Mouse (Mus musculus) liver, postnatal 0 days (tissue): ENCODE measurements at regions not wholly inside any gene's neighbourhood (a gene's known extent, or its start where the extent isn't known, plus 50 kb on each side); places are given as distances from the start of the nearest gene placed in this dataset.
"Not testable (repeated sequence)": the region's sequence is repeated elsewhere in the genome, so short reads cannot be mapped to it uniquely, and the experiment has no call there.

Experiments
- ATAC-seq: fragments of 200-750 bp; cut with Nextera tagmentation; 2 replicates; pipeline ENCODE4 v1.8.0; 2017; ENCODE audit warnings: mild to moderate bottlenecking, moderate library complexity
- DNase-seq: peaks from one replicate; pipeline ENCODE4 v3.0.0-alpha.2; 2016
- H3K27ac ChIP-seq: fragments of 300-500 bp; sonication (generic); 2 replicates; pipeline ENCODE4 v1.5.1; 2014; ENCODE audit warnings: antibody characterized with exemption, moderate library complexity, mild to moderate bottlenecking, low read depth
- H3K27me3 ChIP-seq: fragments of 300-500 bp; sonication (generic); 2 replicates; pipeline ENCODE4 v1.6.1; 2014; ENCODE audit warnings: low read length, control low read depth, mixed read lengths; ENCODE audit not compliant: insufficient read depth
- H3K36me3 ChIP-seq: fragments of 300-500 bp; sonication (generic); replicated peaks from 2 replicates; pipeline ENCODE4 v1.6.1; 2014; ENCODE audit warnings: mild to moderate bottlenecking, control low read depth, low read length, moderate library complexity, mixed read lengths; ENCODE audit not compliant: insufficient read depth
- H3K4me1 ChIP-seq: fragments of 300-500 bp; sonication (generic); 2 replicates; pipeline ENCODE4 v1.6.1; 2014; ENCODE audit warnings: antibody characterized with exemption, mild to moderate bottlenecking, control low read depth; ENCODE audit not compliant: insufficient read depth
- H3K4me2 ChIP-seq: fragments of 300-500 bp; sonication (generic); 2 replicates; pipeline ENCODE4 v1.6.1; 2014; ENCODE audit warnings: low read depth, mild to moderate bottlenecking, low read length, moderate library complexity, mixed read lengths
- H3K4me3 ChIP-seq: fragments of 300-500 bp; sonication (generic); 2 replicates; pipeline ENCODE4 v1.5.1; 2014; ENCODE audit warnings: low read depth, low read length
- H3K9ac ChIP-seq: fragments of 300-500 bp; sonication (generic); replicated peaks from 2 replicates; pipeline ENCODE4 v1.6.1; 2014; ENCODE audit warnings: mild to moderate bottlenecking, moderate library complexity
- H3K9me3 ChIP-seq: fragments of 300-500 bp; sonication (generic); 2 replicates; pipeline ENCODE4 v1.6.1; 2016; ENCODE audit warnings: mild to moderate bottlenecking, control low read depth, low read length, mixed read lengths
- CTCF ChIP-seq: sonication (generic); IDR thresholded peaks from 2 replicates; pipeline ENCODE4 v1.5.1; 2016; ENCODE audit warnings: antibody characterized with exemption, low read depth
- EP300 ChIP-seq: IDR thresholded peaks from 2 replicates; pipeline ENCODE4 v1.6.1; 2016; ENCODE audit warnings: antibody characterized with exemption, low read depth, mild to moderate bottlenecking
- WGBS: fragments of 180-500 bp; shearing (Covaris S2); extraction: QIAGEN DNeasy Blood & Tissue Kit; methylation state at CpG from one replicate; pipeline ENCODE4 v1.1.7; 2014; ENCODE audit not compliant: insufficient replicate concordance; 5-methylcytosine and 5-hydroxymethylcytosine counted together

DNA sequence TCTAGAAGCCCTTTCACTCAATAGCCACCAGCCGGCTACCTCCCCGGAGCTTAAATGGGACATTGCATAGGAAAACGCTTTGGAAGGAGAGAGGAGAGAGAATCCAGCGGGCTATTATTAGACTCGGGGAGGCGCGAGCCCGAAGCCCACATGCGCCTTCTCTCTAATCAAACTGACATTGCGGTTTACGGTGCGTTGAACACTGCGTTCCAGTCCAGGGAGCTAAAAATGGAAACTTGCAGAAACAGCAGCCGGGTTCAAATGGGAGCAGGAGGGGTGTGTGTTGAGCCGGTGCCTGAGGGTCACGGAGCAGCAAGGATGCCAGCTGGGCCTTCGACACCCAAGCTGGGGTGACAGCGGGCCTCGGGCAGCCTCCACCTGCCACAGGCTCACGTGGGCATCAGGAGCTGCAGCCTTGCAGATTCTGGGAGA lies 115.1 kb downstream of the Suds3 start:
- no peak overlapping the region for H3K4me2 ChIP-seq
- no peak for ATAC-seq
- no peaks in the 10 kb centered on the region for H3K36me3 ChIP-seq
- TF ChIP-seq CTCF: no peak
- no peak for TF ChIP-seq EP300
- no peaks in the 10 kb centered on the region for H3K9me3 ChIP-seq
- no peak overlapping the region for H3K9ac ChIP-seq
- DNase-seq: no peak
- H3K27ac ChIP-seq: no peak overlapping the region
- H3K27me3 ChIP-seq: no peaks in the 10 kb centered on the region
- no peaks in the 10 kb centered on the region for H3K4me1 ChIP-seq
- WGBS: 79% methylated on average over 20 of the region's 20 CpGs
- H3K4me3 ChIP-seq: no peak overlapping the region

DNA sequence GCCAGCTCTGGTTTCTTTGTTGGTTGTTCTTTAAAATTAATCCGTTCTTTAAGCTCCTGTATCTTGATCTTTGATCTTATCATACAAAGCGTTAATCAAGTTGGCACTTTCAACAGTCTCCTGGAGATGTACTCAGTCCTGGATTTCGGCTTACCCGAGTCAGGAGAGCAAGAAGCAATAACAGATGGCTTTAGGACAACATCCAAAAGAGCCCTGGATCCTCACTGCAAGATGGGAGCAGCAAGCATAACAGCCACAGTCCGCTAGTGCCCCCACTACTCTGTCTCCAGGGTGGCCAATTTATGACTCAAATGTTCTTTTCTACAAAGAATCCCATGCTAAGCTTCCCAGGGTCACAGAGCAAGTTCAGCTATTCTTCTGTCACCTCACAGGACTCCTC lies 121.4 kb downstream of the Suds3 start:
- TF ChIP-seq EP300 (no peak), CTCF (no peak)
- WGBS: 64% methylated on average over 5 of the region's 5 CpGs

DNA sequence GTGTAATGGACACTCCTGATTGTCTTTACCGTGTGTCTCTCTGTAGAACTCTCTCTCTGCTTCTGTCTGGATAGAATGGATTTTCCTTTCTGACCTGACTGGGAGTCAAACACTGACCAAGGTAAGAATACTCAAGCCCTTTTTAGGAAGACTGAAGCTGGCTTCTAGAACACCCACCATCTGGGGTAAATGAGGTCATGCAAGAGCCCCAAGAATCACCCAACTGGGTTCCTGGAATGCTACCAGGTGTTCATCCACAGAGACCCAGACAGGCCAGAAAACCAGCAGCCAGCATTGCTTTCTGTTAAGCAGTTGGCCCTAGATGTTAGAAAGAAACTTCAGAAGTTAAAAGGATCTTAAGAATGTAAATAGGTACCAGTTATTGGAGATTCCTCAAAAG lies 122.2 kb downstream of the Suds3 start:
- Histone ChIP-seq H3K4me1 (no peaks in the 10 kb centered on the region), H3K4me2 (no peak overlapping the region), H3K4me3 (no peak overlapping the region), H3K27ac (no peak overlapping the region), H3K27me3 (no peaks in the 10 kb centered on the region), H3K9me3 (no peaks in the 10 kb centered on the region), H3K9ac (no peak overlapping the region), H3K36me3 (no peaks in the 10 kb centered on the region)
- ATAC-seq (no peak), DNase-seq (no peak)
- 82% methylated on average over 1 of the region's 1 CpGs for WGBS
- TF ChIP-seq EP300: no peak
- no peak for TF ChIP-seq CTCF

More for the DNA sequence above, 121.4 kb downstream of the Suds3 start:
- Histone ChIP-seq H3K9ac (no peak overlapping the region), H3K36me3 (no peaks in the 10 kb centered on the region), H3K4me1 (no peaks in the 10 kb centered on the region), H3K4me3 (no peak overlapping the region), H3K4me2 (no peak overlapping the region), H3K27ac (no peak overlapping the region), H3K27me3 (no peaks in the 10 kb centered on the region), H3K9me3 (no peaks in the 10 kb centered on the region)
- DNase-seq (no peak), ATAC-seq (no peak)

DNA sequence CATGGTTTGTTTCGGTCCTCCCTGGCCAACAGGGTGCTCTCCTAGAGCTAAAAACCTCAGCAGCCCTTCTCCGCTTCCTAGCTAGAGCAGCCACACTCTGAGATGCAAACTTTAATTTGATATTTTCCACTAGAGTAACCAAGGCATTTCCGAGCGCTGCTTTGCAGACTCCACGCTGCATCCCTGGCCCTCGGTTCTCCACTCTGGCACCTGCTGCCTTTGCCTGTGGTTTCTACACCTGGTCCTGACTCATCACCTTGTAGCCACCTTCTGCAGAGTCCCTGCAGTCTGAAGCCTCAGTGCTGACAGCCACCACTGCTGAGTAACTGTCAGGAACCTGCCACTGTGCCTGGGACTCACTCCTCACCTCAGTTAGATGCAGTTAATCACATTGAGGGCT lies 124.5 kb downstream of the Suds3 start:
- Histone ChIP-seq H3K27ac (no peak overlapping the region), H3K27me3 (no peaks in the 10 kb centered on the region), H3K4me3 (no peak overlapping the region), H3K9ac (no peak overlapping the region), H3K4me1 (no peaks in the 10 kb centered on the region), H3K36me3 (no peaks in the 10 kb centered on the region), H3K4me2 (no peak overlapping the region), H3K9me3 (no peaks in the 10 kb centered on the region; the same call in 1 of the 2 replicates)
- ATAC-seq: no peak
- 80% methylated on average over 6 of the region's 6 CpGs for WGBS
- DNase-seq: no peak
- no peak for TF ChIP-seq CTCF
- no peak for TF ChIP-seq EP300

DNA sequence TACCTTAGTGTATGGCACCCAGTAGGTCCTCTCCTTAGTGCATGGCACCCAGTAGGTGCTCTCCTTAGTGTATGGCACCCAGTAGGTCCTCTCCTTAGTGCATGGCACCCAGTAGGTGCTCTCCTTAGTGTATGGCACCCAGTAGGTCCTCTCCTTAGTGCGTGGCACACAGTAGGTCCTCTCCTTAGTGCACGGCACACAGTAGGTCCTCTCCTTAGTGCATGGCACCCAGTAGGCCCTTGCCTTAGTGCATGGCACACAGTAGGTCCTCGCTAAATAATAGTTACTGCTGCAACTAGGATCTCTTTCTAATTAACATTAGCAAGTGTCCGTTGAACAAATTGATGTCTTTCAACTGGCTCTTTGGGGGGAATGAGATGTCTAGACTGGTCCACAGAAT lies 144.4 kb downstream of the Suds3 start:
- DNase-seq, H3K36me3 ChIP-seq, H3K9ac ChIP-seq, H3K27ac ChIP-seq, H3K9me3 ChIP-seq, ATAC-seq, H3K4me2 ChIP-seq, H3K27me3 ChIP-seq, H3K4me1 ChIP-seq, H3K4me3 ChIP-seq: not testable (repeated sequence)
- 76% methylated on average over 4 of the region's 4 CpGs for WGBS

DNA sequence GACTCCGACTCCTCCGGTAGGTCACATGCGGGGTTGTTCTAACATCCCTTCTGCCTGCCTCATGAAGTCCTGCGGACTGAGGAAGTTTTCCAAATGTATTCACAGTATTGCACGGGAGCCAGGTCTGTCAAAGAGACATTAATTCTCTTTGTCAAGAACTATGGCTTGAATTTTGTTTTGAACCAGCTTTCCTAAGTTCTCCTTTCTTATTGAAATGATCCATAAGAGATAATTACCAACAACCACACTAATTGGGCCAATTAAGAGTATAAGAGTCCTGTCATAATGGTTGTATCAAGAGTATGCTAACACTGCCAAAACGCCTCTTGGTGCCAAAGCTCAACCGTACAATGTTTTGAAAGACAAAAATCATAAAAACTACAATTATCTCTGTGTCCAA lies 151.7 kb downstream of the Suds3 start:
- Histone ChIP-seq H3K36me3 (no peaks in the 10 kb centered on the region), H3K4me1 (no peaks in the 10 kb centered on the region), H3K4me3 (no peak overlapping the region), H3K27me3 (no peaks in the 10 kb centered on the region), H3K9me3 (peaks cover 4% of the 10 kb centered on the region), H3K4me2 (no peak overlapping the region), H3K9ac (no peak overlapping the region), H3K27ac (no peak overlapping the region)
- no peak for DNase-seq
- no peak for ATAC-seq
- TF ChIP-seq CTCF (no peak), EP300 (no peak)
- 85% methylated on average over 7 of the region's 7 CpGs for WGBS

DNA sequence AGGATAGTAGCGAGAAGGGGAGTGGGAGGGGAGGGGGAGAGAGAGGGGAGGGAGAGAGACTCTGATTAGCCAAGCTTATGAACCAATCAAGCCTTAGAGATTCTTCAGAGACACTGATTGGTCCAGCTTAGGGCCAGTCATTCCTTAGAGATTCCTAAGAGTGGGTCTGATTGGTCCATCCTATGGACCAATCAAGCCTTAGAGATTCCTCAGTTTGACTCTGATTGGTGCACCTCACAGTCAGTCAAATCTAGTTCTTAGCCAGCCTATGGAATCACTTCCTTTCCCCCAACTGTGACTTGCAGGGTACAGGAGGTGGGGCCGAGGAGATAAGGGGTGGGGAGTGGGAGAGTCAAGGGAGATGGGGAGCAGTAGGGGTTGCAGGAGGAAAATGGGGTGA lies 152.8 kb downstream of the Suds3 start:
- H3K4me2 ChIP-seq: no peak overlapping the region
- H3K4me1 ChIP-seq: no peaks in the 10 kb centered on the region
- no peak overlapping the region for H3K27ac ChIP-seq
- 60% methylated on average over 2 of the region's 2 CpGs for WGBS
- no peaks in the 10 kb centered on the region for H3K27me3 ChIP-seq
- no peak for ATAC-seq
- no peak overlapping the region for H3K4me3 ChIP-seq
- no peak overlapping the region for H3K9ac ChIP-seq
- peaks cover 4% of the 10 kb centered on the region for H3K9me3 ChIP-seq
- no peak for TF ChIP-seq EP300
- no peak for TF ChIP-seq CTCF
- no peaks in the 10 kb centered on the region for H3K36me3 ChIP-seq
- no peak for DNase-seq
